ENCODE assay signal across 5 mouse cellular contexts in genomic region chr1:72248226-72248737, GRCm38 (mm10). TPM values are rescaled to one million over a fixed set of nuclear protein-coding genes. Genes with fewer than 3 reads are reported as not detected.
"Had no signal": no experiment of that assay in that cellular context is flagged by ENCODE, and none has a peak within 500 bp of the region (broad histone marks: within the 10 kb centered on the region; RNA-seq: fewer than 3 reads in every experiment).

No protein-coding gene starts in this region.

RNA-seq across cellular contexts. Expression of gene Tmem169, which starts 35.9 kb away (rescaled TPM):
- total RNA-seq: megakaryocyte progenitor cell, adult 5-6 weeks; megakaryocyte, adult 5-6 weeks; megakaryocyte-erythroid progenitor cell, adult 5-6 weeks; monocyte, adult 5-6 weeks had no signal
- polyA plus RNA-seq: macrophage had no signal

RNA-seq across cellular contexts. Expression of gene Mreg, which starts 36.2 kb away (rescaled TPM):
- total RNA-seq: megakaryocyte-erythroid progenitor cell, adult 5-6 weeks had no signal
